Mouse (Mus musculus): ENCODE measurements around the gene Tox4.

DNA sequence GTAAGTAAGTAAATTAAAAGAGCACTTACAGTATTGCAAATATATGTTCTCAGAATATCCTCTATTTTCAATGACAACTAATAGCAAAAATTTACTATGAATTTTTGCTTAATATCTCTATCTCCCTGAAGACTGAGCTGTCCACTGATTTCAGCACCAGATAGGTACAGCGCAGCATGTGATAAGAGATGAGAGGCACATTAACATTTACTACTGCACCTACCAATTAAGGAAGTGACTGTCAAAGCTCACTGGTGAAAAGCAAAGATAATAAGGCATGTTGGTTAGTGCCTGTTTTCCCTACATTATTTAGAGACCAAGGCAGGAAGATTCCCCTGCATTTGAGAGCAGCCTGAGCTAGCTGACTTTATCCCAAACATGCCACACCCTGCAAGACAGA lies 42.7 kb upstream of the Tox4 start:
- no peak for TF ChIP-seq CTCF (IDR thresholded peaks at IDR 0.05; ENCODE audit: insufficient read depth, low read length)
- TF ChIP-seq POLR2A (IDR thresholded peaks at IDR 0.05; ENCODE audit: borderline replicate concordance, extremely low read depth, low read depth, low read length): no peak
